Mouse (Mus musculus): ENCODE data around the gene Zbtb38.

The Zbtb38 gene

DNA sequence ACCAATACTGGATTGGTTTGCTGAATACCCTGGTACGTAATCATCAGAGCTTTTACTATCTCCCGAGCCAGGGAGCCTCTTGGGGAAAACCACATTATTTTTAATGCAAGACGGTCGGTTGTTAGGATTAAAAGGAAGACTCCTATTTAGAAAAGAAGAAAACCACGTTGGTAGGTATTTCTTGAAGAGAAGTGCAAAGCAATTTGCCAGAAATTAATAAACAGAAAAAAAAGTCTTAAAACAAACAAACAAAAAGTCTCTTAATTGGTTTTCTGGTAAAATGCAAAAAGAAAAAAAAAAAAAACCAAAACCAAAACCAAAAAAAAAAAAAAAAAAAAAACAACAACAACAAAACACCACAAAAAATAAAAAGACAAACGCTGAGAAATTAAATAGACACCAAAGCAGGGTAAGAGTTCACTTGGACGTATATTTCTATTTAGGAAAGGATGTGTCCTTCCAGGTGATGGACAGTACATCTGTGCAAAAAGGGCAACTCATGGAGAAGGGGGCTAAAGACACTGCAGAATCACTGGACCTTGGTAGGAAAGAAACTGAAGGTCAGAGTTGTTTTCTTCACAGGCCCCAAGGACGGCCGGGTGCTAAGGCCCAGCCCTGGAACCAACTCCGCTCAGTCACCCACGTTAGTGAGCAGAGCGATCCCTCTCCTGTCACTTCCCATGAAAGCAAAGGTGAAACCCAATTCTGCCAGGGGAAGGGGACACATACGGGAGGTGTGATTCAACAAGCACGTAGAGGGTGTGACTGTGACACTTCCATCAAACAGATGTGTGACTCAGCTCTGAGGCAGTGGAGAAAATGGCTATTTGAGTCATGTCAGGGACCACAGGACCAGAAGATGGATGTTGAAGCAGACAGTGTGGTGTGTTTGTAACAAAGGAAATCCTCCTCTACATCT lies 38.9 kb downstream of the Zbtb38 start:
- no peak for DNase-seq (ENCODE audit: low spot score)

DNA sequence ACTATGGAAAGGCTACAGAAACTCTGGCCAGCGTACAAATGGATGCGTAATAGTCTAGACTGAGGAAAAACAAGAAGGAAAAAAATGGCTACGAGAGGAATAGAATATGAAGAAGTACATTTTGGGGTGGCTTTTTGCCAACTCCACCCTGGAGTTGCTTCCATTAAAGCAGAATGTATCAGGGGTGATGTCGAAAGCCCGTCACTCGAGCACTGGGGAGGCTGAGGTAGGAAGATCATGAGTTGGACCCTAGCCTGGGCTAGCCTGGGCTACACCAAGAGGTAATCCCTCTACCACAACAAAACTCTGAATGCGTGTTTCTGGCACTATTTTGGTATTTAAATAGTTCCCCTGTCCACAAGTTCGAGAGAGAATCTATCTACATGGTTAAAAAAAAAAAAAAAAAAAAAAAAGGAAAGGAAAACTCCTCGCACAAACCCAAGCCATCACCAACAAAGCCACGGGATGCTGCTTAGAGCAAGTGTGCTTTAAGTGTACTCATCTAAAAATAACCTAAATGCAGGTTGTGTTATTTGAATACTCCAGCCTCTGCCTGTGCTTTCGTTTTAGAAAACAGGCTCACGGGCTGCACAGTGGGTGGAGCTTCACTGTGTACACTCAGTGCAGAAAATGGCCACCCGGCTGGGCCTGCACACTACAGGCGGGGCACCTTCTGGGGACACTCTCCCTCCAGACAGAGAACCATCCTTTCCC lies 39.7 kb downstream of the Zbtb38 start:
- no peak for DNase-seq (ENCODE audit: low spot score)

DNA sequence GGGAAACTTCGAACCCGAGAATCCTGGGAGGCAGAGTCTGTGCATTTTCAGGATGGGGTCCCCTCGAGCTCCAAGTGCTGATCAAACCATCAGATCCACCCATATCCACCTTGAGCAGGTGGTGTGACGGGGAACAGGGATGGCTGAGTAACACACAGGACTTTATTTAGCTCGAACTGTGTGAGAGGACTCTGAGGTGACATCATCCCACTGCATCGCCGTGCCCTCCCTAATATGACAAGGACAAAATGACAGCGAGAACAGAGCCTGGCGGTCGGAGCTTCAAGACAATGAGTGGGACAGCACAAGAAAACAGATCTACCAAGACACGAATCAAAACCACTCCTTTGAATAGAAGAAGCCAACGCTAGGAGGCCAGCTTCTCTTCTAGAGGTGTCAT lies 40.6 kb downstream of the Zbtb38 start:
- DNase-seq (ENCODE audit: low spot score): no peak

- DNase-seq (ENCODE audit: low spot score): no peak
Observed at GRCm38 (mm10) chr9:96710241-96710946, 42.2 kb downstream of the Zbtb38 start.

DNA sequence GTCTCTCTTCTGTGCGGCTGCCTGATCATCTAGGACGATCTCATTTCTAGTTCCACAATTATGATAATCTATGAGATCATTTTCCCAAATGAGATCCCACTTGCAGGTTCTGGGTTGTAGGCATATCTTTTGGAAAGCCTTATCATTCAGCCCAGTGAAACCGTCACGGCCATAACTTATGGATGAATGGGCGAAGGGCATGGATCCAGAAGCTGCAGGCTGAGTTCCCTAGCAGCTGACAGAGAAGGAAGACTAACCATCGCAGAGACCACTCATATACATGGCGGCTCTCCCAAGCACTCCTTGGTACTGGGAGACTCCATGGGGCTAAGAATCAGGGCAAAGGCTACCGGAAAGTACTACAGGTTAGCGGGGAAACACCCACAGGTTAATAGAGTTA lies 43.7 kb downstream of the Zbtb38 start:
- no peak for DNase-seq (ENCODE audit: low spot score)

DNA sequence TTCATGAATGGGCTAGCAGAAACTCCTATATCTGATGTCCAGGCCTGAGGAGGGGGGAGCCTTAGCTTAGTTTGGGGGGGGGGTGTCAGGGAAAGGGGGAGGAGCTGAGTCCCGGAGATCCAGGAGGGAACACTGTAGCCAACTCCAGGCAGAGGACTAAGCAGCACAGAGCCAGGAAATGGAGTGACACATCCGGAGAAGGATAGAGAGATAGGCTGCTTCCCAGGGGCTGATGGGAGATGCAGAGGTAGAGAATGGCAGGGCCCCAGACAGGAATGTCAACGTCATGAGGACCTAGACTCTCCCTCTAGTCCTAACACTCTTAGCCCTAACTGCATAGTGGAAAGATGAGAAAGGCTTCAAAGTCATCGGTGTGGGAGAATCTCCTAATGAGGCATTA lies 44.7 kb downstream of the Zbtb38 start:
- no peak for DNase-seq (ENCODE audit: low spot score)

GRCm38 (mm10) chr9:96705576-96706285 lies 46.9 kb downstream of the Zbtb38 start:
- DNase-seq (ENCODE audit: low spot score): no peak

DNA sequence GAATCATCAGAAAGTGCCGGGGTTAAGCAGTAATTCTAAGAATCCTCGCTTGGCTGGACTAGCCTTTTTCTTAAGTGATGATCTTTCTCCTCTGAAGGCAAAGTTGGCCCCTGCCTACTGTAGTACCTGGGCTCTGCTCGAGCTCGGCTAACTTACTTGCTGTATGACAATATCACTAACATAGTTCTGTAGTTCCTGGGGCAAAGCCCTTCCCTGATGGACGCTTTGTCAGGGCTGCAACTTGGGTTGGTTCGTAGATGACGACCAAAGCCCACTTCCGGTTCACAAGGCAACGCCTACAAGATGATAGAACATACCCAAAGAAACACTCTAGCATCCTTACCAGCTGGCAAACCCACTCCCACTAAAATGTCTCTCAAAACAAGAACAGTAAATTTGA lies 47.7 kb downstream of the Zbtb38 start:
- no peak for DNase-seq (ENCODE audit: low spot score)

- DNase-seq (ENCODE audit: low spot score): no peak
Observed at GRCm38 (mm10) chr9:96701891-96702290, 50.7 kb downstream of the Zbtb38 start.

DNA sequence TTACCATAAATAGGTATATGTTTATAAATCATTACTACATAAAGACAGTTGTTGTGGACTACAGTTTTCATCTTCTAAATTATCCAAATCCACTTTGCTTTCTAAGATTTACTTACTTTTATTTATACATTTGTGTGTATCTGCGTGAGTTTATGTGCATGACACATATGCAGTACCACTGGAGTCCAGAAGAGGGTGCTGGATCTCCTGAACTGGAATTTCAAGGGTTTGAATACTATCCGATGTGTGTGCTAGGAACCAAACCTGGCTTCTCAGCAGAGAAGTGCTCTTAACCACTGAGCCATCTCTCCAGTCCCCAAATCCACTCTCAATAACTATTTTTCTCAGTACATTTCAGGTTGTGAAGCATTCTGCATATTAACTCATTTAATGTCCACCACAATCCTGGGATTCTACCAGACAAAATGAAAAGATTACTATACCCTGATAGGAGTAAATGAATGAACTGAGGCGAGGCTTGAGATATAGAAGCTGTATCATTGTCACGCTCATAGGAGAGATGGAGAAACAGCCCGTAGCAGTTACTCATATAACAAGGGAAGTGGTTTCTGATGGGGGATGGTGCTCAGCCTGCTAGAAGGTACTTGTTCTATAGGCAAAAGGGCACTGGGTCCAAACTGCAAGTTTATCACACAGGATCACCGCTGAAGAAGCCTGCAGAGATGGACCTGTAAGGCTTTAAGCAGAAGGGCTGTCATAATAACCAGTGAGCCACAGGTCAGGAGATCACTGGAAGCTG lies 53.2 kb downstream of the Zbtb38 start:
- DNase-seq (ENCODE audit: low spot score): no peak

GRCm38 (mm10) chr9:96696788-96697492 lies 55.7 kb downstream of the Zbtb38 start:
- DNase-seq (ENCODE audit: low spot score): no peak

GRCm38 (mm10) chr9:96696141-96696561 lies 56.5 kb downstream of the Zbtb38 start:
- DNase-seq (ENCODE audit: low spot score): no peak

- no peak for DNase-seq (ENCODE audit: low spot score)
Observed at GRCm38 (mm10) chr9:96690461-96690863, 62.2 kb downstream of the Zbtb38 start.

DNA sequence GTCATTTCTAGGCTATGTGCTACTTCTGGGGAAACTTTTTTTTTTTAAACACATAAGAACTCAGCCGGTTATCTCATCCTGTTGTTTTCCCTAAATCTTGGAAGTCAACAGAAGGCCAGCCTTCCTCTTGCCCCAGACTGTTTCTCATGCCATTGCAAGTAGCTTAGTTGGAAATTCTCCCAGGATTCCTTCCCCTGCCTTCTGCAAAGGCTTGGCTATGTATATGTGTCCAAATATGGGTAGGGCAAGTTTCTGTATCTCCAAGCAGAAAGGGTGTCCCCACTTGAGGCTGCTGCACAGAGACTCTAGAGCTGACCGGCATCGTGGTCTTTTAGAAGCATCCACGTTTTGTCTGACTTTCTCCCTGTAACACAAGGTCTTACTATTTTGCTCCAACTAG lies 63.6 kb downstream of the Zbtb38 start:
- no peak for DNase-seq (ENCODE audit: low spot score)

GRCm38 (mm10) chr9:96688194-96688875 lies 64.3 kb downstream of the Zbtb38 start:
- DNase-seq (ENCODE audit: low spot score): no peak

- DNase-seq (ENCODE audit: low spot score): no peak
Observed at GRCm38 (mm10) chr9:96687591-96688186, 64.9 kb downstream of the Zbtb38 start.

- no peak for DNase-seq (ENCODE audit: low spot score)
Observed at GRCm38 (mm10) chr9:96685600-96686084, 67.0 kb downstream of the Zbtb38 start.

- no peak for DNase-seq (ENCODE audit: low spot score)
Observed at GRCm38 (mm10) chr9:96684866-96685599, 67.6 kb downstream of the Zbtb38 start.
